Mouse (Mus musculus): ENCODE measurements at regions not wholly inside any gene's neighbourhood (a gene's known extent, or its start where the extent isn't known, plus 50 kb on each side); places are given as distances from the start of the nearest gene placed in this dataset.

DNA sequence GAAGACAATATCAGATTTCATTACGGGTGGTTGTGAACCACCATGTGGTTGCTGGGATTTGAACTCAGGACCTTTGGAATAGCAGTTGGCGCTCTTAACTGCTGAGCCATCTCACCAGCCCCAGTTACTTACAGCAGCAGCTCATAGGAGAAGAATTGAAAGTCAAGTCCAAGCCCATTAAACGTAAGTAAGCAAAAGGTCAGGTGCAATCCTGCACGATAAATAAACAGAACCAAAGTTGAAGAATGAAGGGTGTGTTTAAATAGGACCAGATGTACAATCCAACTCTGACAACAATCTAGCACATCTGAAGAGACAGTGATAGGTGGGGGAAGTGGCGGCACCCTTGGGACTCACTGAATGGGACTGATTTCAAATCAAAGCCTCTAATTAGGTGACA, 239.8 kb upstream of the Zpld1 start:
- Histone ChIP-seq H3K4me1 (no peaks in the 10 kb centered on the region), H3K27me3 (replicated peaks) (no peaks in the 10 kb centered on the region), H3K4me3 (replicated peaks) (no peak overlapping the region), H3K4me2 (no peak overlapping the region), H3K27ac (no peak overlapping the region), H3K9me3 (no peaks in the 10 kb centered on the region), H3K36me3 (no peaks in the 10 kb centered on the region), H3K9ac (no peak overlapping the region)
- no peak for ATAC-seq (ENCODE audit: insufficient read depth, low FRiP score, low read depth)
- WGBS, result 78% methylated on average over 5 of the region's 5 CpGs

DNA sequence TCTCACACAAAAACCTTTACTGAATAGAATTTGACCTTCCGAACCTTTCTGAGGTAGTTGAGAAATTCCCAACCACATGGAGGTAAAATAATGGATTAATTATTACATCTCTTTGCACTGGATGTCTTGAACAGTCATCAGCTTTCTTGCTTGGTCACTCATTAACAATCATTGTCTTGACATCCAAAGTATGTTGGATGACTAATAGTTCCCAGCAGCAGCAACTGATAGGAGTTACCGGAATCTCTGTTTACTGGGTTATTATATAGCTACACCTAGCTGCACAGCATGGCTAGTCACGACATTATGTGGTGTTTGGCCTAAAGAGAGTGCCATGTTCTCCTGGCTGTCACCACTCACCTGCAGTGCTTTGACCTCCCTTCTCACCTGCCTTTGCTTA, 234.9 kb upstream of the Zpld1 start:
- no peak overlapping the region for H3K27ac ChIP-seq
- H3K4me2 ChIP-seq, result no peak overlapping the region
- H3K9ac ChIP-seq, result no peak overlapping the region
- H3K4me3 ChIP-seq (replicated peaks), result no peak overlapping the region
- H3K36me3 ChIP-seq, result no peaks in the 10 kb centered on the region
- WGBS, result 61% methylated on average over 3 of the region's 3 CpGs
- H3K9me3 ChIP-seq, result no peaks in the 10 kb centered on the region
- peak; percentile 70; the same call in 1 of the 2 replicates for ATAC-seq (ENCODE audit: insufficient read depth, low FRiP score, low read depth)
- H3K27me3 ChIP-seq (replicated peaks), result no peaks in the 10 kb centered on the region
- no peaks in the 10 kb centered on the region for H3K4me1 ChIP-seq

DNA sequence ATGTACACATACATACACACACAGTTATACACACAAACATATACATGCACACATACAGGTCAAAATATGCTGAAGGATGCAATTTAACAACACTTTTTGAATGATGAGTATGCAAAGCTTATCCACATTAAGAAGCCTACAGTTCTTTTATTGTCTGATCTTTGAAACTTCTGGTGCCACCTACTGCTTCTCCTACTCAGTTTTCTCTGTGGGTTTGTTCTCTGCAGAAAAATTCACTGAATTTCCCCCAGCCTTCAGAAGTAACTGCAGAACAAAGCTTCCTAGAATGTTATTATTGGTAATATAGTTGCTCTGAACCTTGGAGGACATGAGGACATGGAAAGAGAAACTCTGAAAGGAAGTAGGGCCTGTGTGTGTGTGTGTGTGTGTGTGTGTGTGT, 233.1 kb upstream of the Zpld1 start:
- no peaks in the 10 kb centered on the region for H3K36me3 ChIP-seq

DNA sequence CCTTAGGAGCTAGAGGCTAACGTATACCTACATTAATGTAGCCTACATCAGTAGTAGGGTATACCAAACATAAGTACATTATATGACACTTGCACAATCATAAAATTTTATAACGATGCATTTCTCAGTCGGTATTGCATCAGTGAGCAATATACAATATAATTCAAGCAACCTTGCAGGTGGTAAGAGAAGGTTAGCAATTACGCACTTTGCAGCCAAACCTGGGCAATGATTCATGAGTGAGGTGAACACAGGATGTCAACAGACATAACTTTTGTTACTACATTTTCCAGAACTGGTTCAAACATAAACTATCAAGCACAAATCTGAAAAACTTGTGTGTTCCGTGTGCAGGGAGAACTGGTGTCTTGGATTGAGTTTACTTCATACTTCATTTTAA, 229.9 kb upstream of the Zpld1 start:
- Histone ChIP-seq H3K27ac (no peak overlapping the region), H3K36me3 (no peaks in the 10 kb centered on the region), H3K9ac (no peak overlapping the region), H3K4me2 (no peak overlapping the region), H3K9me3 (no peaks in the 10 kb centered on the region), H3K27me3 (replicated peaks) (no peaks in the 10 kb centered on the region), H3K4me1 (no peaks in the 10 kb centered on the region), H3K4me3 (replicated peaks) (no peak overlapping the region)
- 77% methylated on average over 5 of the region's 5 CpGs for WGBS
- no peak for ATAC-seq (ENCODE audit: insufficient read depth, low FRiP score, low read depth)

More for the DNA sequence above, 233.1 kb upstream of the Zpld1 start:
- Histone ChIP-seq H3K9ac (no peak overlapping the region), H3K27me3 (replicated peaks) (no peaks in the 10 kb centered on the region), H3K27ac (no peak overlapping the region), H3K4me2 (no peak overlapping the region), H3K9me3 (no peaks in the 10 kb centered on the region), H3K4me3 (replicated peaks) (no peak overlapping the region), H3K4me1 (no peaks in the 10 kb centered on the region)
- ATAC-seq (ENCODE audit: insufficient read depth, low FRiP score, low read depth), result no peak

DNA sequence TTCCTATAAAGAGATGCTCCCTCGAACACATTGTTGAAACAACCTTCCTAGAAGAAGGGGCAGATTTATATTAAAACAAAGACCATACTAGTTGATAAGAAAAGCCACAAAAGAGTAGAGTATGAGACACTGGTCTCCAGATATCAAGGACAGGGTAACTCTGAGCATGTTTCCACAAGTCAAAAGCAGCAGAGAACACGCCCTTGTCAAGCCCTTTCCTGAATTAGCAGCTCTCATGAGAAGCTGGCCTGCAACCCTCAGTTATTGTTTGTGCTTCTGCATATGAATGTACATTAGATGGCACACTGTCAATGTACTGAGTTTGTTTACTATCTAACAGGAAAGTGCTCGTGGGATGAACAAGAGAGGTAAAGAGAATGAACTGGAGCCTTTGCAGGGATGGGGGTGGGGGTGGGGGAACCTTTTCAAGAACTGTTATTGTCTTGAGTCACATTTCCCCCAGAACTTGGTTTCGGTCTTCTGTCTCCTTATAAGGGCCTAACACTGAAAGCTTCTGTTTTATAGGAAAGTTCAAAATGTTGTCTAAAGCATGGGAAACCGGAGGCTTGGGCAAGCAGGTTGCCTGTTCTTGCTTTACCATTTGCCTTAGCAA, 228.6 kb upstream of the Zpld1 start:
- no peaks in the 10 kb centered on the region for H3K36me3 ChIP-seq
- no peaks in the 10 kb centered on the region for H3K4me1 ChIP-seq
- no peak overlapping the region for H3K27ac ChIP-seq
- H3K4me3 ChIP-seq (replicated peaks), result no peak overlapping the region
- H3K9ac ChIP-seq, result no peak overlapping the region
- no peak overlapping the region for H3K4me2 ChIP-seq
- no peaks in the 10 kb centered on the region for H3K9me3 ChIP-seq
- 58% methylated on average over 5 of the region's 5 CpGs for whole genome bisulfite sequencing
- no peaks in the 10 kb centered on the region for H3K27me3 ChIP-seq (replicated peaks)
- no peak for ATAC-seq (ENCODE audit: insufficient read depth, low FRiP score, low read depth)

DNA sequence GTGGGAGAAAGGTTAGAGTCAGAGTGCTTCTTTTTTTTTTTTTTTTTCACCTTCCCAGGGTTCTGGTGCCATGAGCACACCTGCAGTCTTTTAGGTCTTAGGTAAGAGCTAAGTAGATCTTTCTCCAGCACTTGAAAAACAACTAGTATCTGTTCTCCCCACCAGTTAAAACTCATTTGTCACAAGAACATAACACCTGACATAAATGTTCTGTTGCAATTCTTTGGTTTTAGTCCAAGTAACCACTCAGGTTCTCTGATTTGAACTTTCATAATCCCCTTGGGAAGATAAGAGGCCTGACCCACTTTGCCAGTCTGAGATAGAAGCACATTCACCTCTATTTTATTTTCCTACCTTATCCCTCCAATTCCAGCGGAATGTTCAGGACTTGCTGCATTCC, 225.5 kb upstream of the Zpld1 start:
- H3K9ac ChIP-seq, result no peak overlapping the region
- H3K27ac ChIP-seq, result no peak overlapping the region
- no peaks in the 10 kb centered on the region for H3K4me1 ChIP-seq
- peak; percentile 44; the same call in 1 of the 2 replicates for ATAC-seq (ENCODE audit: insufficient read depth, low FRiP score, low read depth)
- H3K36me3 ChIP-seq, result no peaks in the 10 kb centered on the region
- no peaks in the 10 kb centered on the region for H3K27me3 ChIP-seq (replicated peaks)
- no peak overlapping the region for H3K4me3 ChIP-seq (replicated peaks)
- H3K4me2 ChIP-seq, result no peak overlapping the region
- H3K9me3 ChIP-seq, result no peaks in the 10 kb centered on the region
- 71% methylated on average over 1 of the region's 1 CpGs for WGBS

DNA sequence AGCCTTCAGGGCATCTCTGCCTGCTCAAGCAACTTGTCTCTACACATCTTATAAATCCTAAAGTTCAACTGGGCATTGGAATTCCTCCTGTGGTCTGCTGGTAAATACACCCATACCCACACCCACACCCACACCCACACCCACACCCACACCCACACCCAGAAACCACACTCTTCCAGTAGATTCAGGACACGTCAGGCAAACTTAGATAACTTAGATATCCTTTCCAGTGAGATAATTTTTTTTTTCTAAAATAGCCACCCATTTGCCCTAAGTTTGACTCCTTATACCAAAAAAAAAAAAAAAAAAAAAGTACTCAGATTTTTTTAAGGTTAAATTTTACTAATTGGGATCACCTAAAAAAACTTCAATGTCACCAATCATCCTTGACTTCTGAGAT, 224.5 kb upstream of the Zpld1 start:
- no peak for ATAC-seq (ENCODE audit: insufficient read depth, low FRiP score, low read depth)
- Histone ChIP-seq H3K27ac (no peak overlapping the region), H3K4me2 (no peak overlapping the region), H3K27me3 (replicated peaks) (no peaks in the 10 kb centered on the region), H3K4me3 (replicated peaks) (no peak overlapping the region), H3K4me1 (no peaks in the 10 kb centered on the region), H3K9ac (no peak overlapping the region), H3K9me3 (no peaks in the 10 kb centered on the region), H3K36me3 (no peaks in the 10 kb centered on the region)
- WGBS, result 58% methylated on average over 1 of the region's 1 CpGs

DNA sequence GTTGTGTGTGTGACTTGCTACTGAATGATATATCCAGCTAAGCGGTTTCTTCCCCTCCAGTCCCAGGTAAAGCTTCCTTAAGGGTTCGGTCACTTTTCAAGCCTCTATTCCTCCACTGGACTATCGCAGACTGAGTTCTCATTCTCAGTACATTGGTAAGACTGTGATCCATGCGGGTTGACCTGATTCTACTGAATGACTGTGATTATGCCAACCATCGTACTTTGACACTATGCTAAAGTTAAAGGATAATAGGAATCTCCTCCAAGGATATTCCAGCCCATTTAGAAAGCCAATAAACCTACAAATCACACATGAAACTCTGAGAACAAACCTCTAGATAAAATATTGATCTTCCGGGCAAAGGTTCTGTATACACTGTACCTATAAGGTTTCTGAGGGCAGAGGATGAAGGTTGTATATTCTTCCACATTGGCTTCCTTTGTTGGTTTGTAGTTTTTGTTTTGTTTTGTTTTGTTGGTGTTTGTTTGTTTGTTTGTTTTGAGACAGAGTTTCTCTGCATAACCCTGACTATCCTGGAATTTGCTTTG, 223.7 kb upstream of the Zpld1 start:
- no peak overlapping the region for H3K27ac ChIP-seq
- H3K4me3 ChIP-seq (replicated peaks), result no peak overlapping the region
- H3K4me2 ChIP-seq, result no peak overlapping the region
- no peaks in the 10 kb centered on the region for H3K4me1 ChIP-seq
- WGBS, result 86% methylated on average over 6 of the region's 6 CpGs
- H3K9ac ChIP-seq, result no peak overlapping the region
- ATAC-seq (ENCODE audit: insufficient read depth, low FRiP score, low read depth), result no peak
- H3K27me3 ChIP-seq (replicated peaks), result no peaks in the 10 kb centered on the region
- H3K36me3 ChIP-seq, result no peaks in the 10 kb centered on the region
- H3K9me3 ChIP-seq, result no peaks in the 10 kb centered on the region

DNA sequence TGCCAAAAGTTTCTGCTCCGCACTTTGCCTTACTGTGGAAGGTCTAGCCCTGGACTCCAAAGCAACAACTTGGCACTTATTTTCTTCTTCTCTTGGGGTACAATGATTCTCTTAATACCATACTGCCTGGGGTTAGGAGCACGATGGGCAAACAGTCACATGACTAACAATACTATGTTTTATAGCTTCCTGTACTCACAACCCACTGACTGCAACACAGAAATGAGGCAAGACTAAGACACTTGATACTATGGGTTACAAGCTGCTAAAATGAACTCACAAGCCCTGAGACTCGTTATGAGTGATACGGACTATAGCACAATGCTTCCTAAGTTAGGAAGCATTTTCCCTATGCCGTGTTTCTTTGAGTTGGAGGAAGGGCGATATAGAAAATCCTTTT, 222.3 kb upstream of the Zpld1 start:
- H3K4me3 ChIP-seq (replicated peaks), result no peak overlapping the region
- ATAC-seq (ENCODE audit: insufficient read depth, low FRiP score, low read depth), result no peak
- no peak overlapping the region for H3K27ac ChIP-seq
- H3K4me1 ChIP-seq, result no peaks in the 10 kb centered on the region
- H3K4me2 ChIP-seq, result no peak overlapping the region
- H3K27me3 ChIP-seq (replicated peaks), result no peaks in the 10 kb centered on the region
- no peak overlapping the region for H3K9ac ChIP-seq
- WGBS, result 84% methylated on average over 6 of the region's 6 CpGs
- H3K9me3 ChIP-seq, result no peaks in the 10 kb centered on the region
- H3K36me3 ChIP-seq, result no peaks in the 10 kb centered on the region

DNA sequence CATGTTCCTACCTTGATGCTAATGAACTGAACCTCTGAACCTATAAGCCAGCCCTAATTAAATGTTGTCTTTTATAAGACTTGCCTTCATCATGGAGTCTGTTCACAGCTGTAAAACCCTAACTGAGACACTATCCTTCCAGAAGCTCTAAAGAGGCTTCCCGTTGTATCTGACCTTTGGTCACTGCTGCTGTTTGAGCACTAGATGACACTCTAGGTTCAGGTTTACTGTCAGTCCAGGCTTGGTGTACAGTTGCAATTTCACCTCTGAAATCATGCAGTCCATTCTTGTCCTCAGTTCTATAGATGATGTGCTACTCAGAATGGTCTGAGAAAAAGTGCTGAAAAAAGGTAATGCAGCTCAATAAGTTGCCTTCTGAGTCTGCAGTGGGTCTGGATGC, 221.9 kb upstream of the Zpld1 start:
- Histone ChIP-seq H3K4me3 (replicated peaks) (no peak overlapping the region), H3K4me2 (no peak overlapping the region), H3K27me3 (replicated peaks) (no peaks in the 10 kb centered on the region), H3K9me3 (no peaks in the 10 kb centered on the region), H3K27ac (no peak overlapping the region), H3K36me3 (no peaks in the 10 kb centered on the region), H3K9ac (no peak overlapping the region), H3K4me1 (no peaks in the 10 kb centered on the region)
- no peak for ATAC-seq (ENCODE audit: insufficient read depth, low FRiP score, low read depth)
- WGBS, result 75% methylated on average over 1 of the region's 1 CpGs

DNA sequence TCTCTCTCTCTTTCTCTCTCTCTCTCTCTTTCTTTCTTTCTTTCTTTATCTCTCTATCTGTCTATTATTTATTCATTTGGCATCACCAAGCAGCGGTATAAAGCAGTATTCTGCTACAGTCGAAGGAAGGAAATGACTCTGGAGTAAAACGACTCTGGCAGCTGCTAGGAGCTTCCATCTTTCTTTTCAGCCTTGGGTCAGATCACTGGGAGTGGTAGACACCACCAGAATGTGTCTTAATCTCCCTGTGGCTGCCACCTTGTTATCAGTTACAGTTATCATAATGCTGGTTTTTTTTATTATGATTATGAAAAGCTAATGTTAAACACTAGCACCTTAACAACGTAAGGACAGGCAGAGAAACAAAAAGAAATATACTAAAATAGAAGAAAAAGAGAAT, 219.2 kb upstream of the Zpld1 start:
- WGBS, result 66% methylated on average over 4 of the region's 4 CpGs

DNA sequence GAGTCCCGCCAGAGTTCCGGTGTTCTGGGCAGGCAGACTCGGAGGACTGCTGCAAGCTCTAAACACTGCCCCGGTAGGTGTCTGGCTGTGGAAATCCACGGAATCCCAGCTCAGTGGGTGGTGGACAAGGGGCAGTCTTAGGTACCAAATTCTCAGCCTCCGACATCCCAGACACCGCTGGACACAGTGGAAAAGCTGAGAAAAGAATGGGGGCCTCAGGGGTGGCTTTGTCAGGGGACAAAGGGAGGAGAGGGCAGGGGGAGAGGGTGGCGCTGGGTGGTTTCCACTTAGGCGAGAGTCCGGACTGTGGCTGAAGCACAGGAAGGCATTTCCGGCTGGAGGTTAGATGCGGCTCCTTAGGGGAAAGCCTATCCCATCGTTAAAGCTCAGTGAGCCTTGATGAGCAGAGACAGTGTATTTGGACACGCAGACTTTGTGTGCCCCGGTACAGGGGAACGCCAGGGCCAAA, 217.5 kb upstream of the Zpld1 start:
- 69% methylated on average over 16 of the region's 16 CpGs for WGBS
- no peak for ATAC-seq (ENCODE audit: insufficient read depth, low FRiP score, low read depth)
- no peak overlapping the region for H3K4me2 ChIP-seq
- no peaks in the 10 kb centered on the region for H3K9me3 ChIP-seq
- H3K4me1 ChIP-seq, result no peaks in the 10 kb centered on the region
- H3K36me3 ChIP-seq, result no peaks in the 10 kb centered on the region
- no peaks in the 10 kb centered on the region for H3K27me3 ChIP-seq (replicated peaks)
- no peak overlapping the region for H3K4me3 ChIP-seq (replicated peaks)
- no peak overlapping the region for H3K9ac ChIP-seq
- H3K27ac ChIP-seq, result no peak overlapping the region

More for the DNA sequence above, 219.2 kb upstream of the Zpld1 start:
- H3K9ac ChIP-seq, result no peak overlapping the region
- no peaks in the 10 kb centered on the region for H3K27me3 ChIP-seq (replicated peaks)
- no peaks in the 10 kb centered on the region for H3K4me1 ChIP-seq
- H3K27ac ChIP-seq, result no peak overlapping the region
- no peak overlapping the region for H3K4me2 ChIP-seq
- no peak overlapping the region for H3K4me3 ChIP-seq (replicated peaks)
- ATAC-seq (ENCODE audit: insufficient read depth, low FRiP score, low read depth), result no peak
- no peaks in the 10 kb centered on the region for H3K36me3 ChIP-seq
- H3K9me3 ChIP-seq, result no peaks in the 10 kb centered on the region
